Mouse (Mus musculus) thymus, postnatal 0 days (tissue): ENCODE results near the gene Psg21. TPM values are rescaled to one million over a fixed set of nuclear protein-coding genes. Genes with fewer than 3 reads are reported as not detected.
"Not testable (repeated sequence)": the region's sequence is repeated elsewhere in the genome, so short reads cannot be mapped to it uniquely, and the experiment has no call there.

ENCODE experiments used
- DNase-seq: peaks from one replicate; pipeline ENCODE4 v3.0.0-alpha.2; 2015; ENCODE audit warnings: low spot score
- polyA plus RNA-seq: library from polyadenylated mRNA; unstranded; fragments of >200 nt; fragmentation: Nextera tagmentation; extraction: Ambion mirVana; gene quantifications from 2 replicates; pipeline ENCODE4 v1.2.1, GENCODE M21; 2015

Gene Psg21
- polyA plus RNA-seq = 0.28 TPM in 1 of 2 replicates, not detected in the other

- not testable (repeated sequence) for DNase-seq
Measured at GRCm38 (mm10) chr7:18656625-18657024, at the start of gene Psg21. Gene Psg21 (minus strand): TSS chr7:18656725.

GRCm38 (mm10) chr7:18686085-18686484 is 29.6 kb upstream of the Psg21 start, which contains the start of gene Psg20:
Gene Psg20 (minus strand): TSS chr7:18686185.
- DNase-seq = no peak

- no peak for DNase-seq
Measured at GRCm38 (mm10) chr7:18685586-18685985, 29.1 kb upstream of the Psg21 start.

GRCm38 (mm10) chr7:18679772-18680171 is 23.2 kb upstream of the Psg21 start:
- DNase-seq = no peak

GRCm38 (mm10) chr7:18626921-18627320 is 29.6 kb downstream of the Psg21 start:
- not testable (repeated sequence) for DNase-seq

- not testable (repeated sequence) for DNase-seq
Measured at GRCm38 (mm10) chr7:18616401-18616800, 40.1 kb downstream of the Psg21 start, which contains the start of gene Psg23. Gene Psg23 (minus strand): TSS chr7:18616501.

Other genes starting within 250 kb of the Psg21 start
- 0.06 and 0.07 TPM in 2 replicates for gene Psg28, start 224.7 kb downstream of the Psg21 start, polyA plus RNA-seq
- not detected in 2 replicates for gene Psg26, start 172.5 kb downstream of the Psg21 start, polyA plus RNA-seq
- 0.04 TPM in 1 of 2 replicates, not detected in the other for gene Psg25, start 124.5 kb downstream of the Psg21 start, polyA plus RNA-seq
- gene Psg27, start 89.4 kb downstream of the Psg21 start, polyA plus RNA-seq = 0.29 and 0.44 TPM in 2 replicates
- gene Psg23, start 40.2 kb downstream of the Psg21 start, polyA plus RNA-seq = 0.21 and 0.23 TPM in 2 replicates
- gene Psg20, start 29.5 kb upstream of the Psg21 start, polyA plus RNA-seq = 0.09 TPM in 1 of 2 replicates, not detected in the other
- 0.19 and 0.23 TPM in 2 replicates for gene Psg22, start 61.4 kb upstream of the Psg21 start, polyA plus RNA-seq
- not detected in 2 replicates for gene Psg19, start 141.8 kb upstream of the Psg21 start, polyA plus RNA-seq
- 0.08 TPM in 2 replicates for gene Psg17, start 164.9 kb upstream of the Psg21 start, polyA plus RNA-seq
- gene Mill2, start 183.2 kb upstream of the Psg21 start, polyA plus RNA-seq = 0.26 and 0.44 TPM in 2 replicates
- 15.6 and 20.7 TPM in 2 replicates for gene Pglyrp1, start 214.6 kb upstream of the Psg21 start, polyA plus RNA-seq